Mouse (Mus musculus) hindbrain, embryonic 14.5 days (tissue): ENCODE data around the gene Zeb2. TPM values are rescaled to one million over a fixed set of nuclear protein-coding genes. Genes with fewer than 3 reads are reported as not detected.
A peak's percentile ranks its signal among the peaks of the same experiment; 100 is the strongest.

ENCODE experiments used
- ATAC-seq: fragments of 200-750 bp; cut with Nextera tagmentation; 2 replicates; pipeline ENCODE4 v1.8.0; 2017; ENCODE audit warnings: moderate number of reproducible peaks, mild to moderate bottlenecking, moderate TSS enrichment, moderate library complexity; ENCODE audit not compliant: low FRiP score
- DNase-seq: peaks from one replicate; pipeline ENCODE4 v3.0.0-alpha.2; 2015; ENCODE audit warnings: low spot score
- H3K27ac ChIP-seq: fragments of 300-500 bp; sonication (generic); 2 replicates; pipeline ENCODE4 v1.5.1; 2014; ENCODE audit warnings: mild to moderate bottlenecking, moderate library complexity
- H3K27me3 ChIP-seq: fragments of 300-500 bp; sonication (generic); 2 replicates; pipeline ENCODE4 v1.6.1; 2014; ENCODE audit warnings: mild to moderate bottlenecking, low read length, mixed read lengths; ENCODE audit not compliant: control insufficient read depth, insufficient read depth
- H3K36me3 ChIP-seq: fragments of 300-500 bp; sonication (generic); replicated peaks from 2 replicates; pipeline ENCODE4 v1.6.1; 2014; ENCODE audit not compliant: control insufficient read depth, insufficient read depth
- H3K4me1 ChIP-seq: fragments of 300-500 bp; sonication (generic); replicated peaks from 2 replicates; pipeline ENCODE4 v1.6.1; 2014; ENCODE audit warnings: antibody characterized with exemption, low read length, mixed read lengths; ENCODE audit not compliant: control insufficient read depth, insufficient read depth
- H3K4me2 ChIP-seq: fragments of 300-500 bp; sonication (generic); replicated peaks from 2 replicates; pipeline ENCODE4 v1.6.1; 2014; ENCODE audit warnings: mild to moderate bottlenecking, moderate library complexity
- H3K4me3 ChIP-seq: fragments of 300-500 bp; sonication (generic); replicated peaks from 2 replicates; pipeline ENCODE4 v1.5.1; 2014; ENCODE audit warnings: mild to moderate bottlenecking, low read length
- H3K9ac ChIP-seq: fragments of 300-500 bp; sonication (generic); 2 replicates; pipeline ENCODE4 v1.6.1; 2014
- H3K9me3 ChIP-seq: fragments of 300-500 bp; sonication (generic); 2 replicates; pipeline ENCODE4 v1.6.1; 2016; ENCODE audit warnings: low read length; ENCODE audit not compliant: control insufficient read depth
- WGBS: fragments of 180-500 bp; shearing (Covaris S2); extraction: QIAGEN DNeasy Blood & Tissue Kit; methylation state at CpG from one replicate; pipeline ENCODE4 v1.1.7; 2014; 5-methylcytosine and 5-hydroxymethylcytosine counted together
- polyA plus RNA-seq: library from polyadenylated mRNA; unstranded; fragments of >200 nt; fragmentation: Nextera tagmentation; extraction: Ambion mirVana; gene quantifications from 2 replicates; pipeline ENCODE4 v1.2.1, GENCODE M21; 2014

The Zeb2 gene
- polyA plus RNA-seq, 1 experiment from 2014 or later, result 38.8 TPM

GRCm38 (mm10) chr2:45054070-45055025, 62.8 kb downstream of the Zeb2 start:
- DNase-seq (no peak), ATAC-seq (no peak)
- Histone ChIP-seq H3K36me3 (no peaks in the 10 kb centered on the region), H3K27me3 (no peaks in the 10 kb centered on the region), H3K4me2 (no peak overlapping the region), H3K4me1 (peaks cover 19% of the 10 kb centered on the region; the same call in 1 of the 2 replicates), H3K9me3 (no peaks in the 10 kb centered on the region), H3K9ac (no peak overlapping the region), H3K27ac (0 out of 2 replicates have a peak overlapping the region, but pooled peaks have one; percentile 5), H3K4me3 (no peak overlapping the region)
- 81% methylated on average over 11 of the region's 11 CpGs for WGBS

DNA sequence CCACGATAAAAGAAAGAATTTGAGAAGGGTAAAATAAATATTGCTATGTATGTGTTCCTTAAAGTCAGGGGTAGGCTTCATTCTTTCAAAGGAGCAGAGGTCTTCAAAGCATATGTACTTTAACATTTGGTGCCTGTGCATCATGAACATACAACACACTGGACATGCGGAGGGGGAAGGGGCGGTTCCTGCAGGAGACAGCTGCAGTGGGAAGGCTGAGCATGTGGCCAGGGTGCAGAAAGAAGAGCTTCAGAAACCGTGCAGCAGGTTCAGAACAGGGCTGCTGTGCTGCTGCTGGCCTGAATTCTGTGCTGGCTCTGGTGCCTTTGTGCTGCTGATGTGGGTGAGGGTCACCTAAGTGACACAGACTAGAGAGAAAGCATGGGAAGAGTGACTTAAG, 64.6 kb downstream of the Zeb2 start:
- H3K9ac ChIP-seq, result no peak overlapping the region

GRCm38 (mm10) chr2:45051321-45051720, 65.9 kb downstream of the Zeb2 start:
- ATAC-seq, result no peak
- 66% methylated on average over 2 of the region's 2 CpGs for WGBS
- no peak overlapping the region for H3K4me3 ChIP-seq

More for the DNA sequence above, 64.6 kb downstream of the Zeb2 start:
- Histone ChIP-seq H3K36me3 (no peaks in the 10 kb centered on the region), H3K4me2 (no peak overlapping the region), H3K4me1 (peaks cover 13% of the 10 kb centered on the region; the same call in 1 of the 2 replicates), H3K27me3 (no peaks in the 10 kb centered on the region), H3K4me3 (no peak overlapping the region), H3K27ac (no peak overlapping the region), H3K9me3 (no peaks in the 10 kb centered on the region)
- ATAC-seq (no peak), DNase-seq (no peak)
- WGBS, result 68% methylated on average over 4 of the region's 4 CpGs

GRCm38 (mm10) chr2:45049923-45050322, 67.3 kb downstream of the Zeb2 start:
- Histone ChIP-seq H3K9me3 (no peaks in the 10 kb centered on the region), H3K4me3 (no peak overlapping the region), H3K4me2 (no peak overlapping the region), H3K27ac (no peak overlapping the region), H3K36me3 (no peaks in the 10 kb centered on the region), H3K4me1 (peaks cover 19% of the 10 kb centered on the region), H3K27me3 (no peaks in the 10 kb centered on the region), H3K9ac (no peak overlapping the region)
- DNase-seq (no peak), ATAC-seq (no peak)
- 89% methylated on average over 4 of the region's 4 CpGs for WGBS

More at GRCm38 (mm10) chr2:45051321-45051720, 65.9 kb downstream of the Zeb2 start:
- no peak overlapping the region for H3K27ac ChIP-seq
- H3K4me1 ChIP-seq, result peaks cover 14% of the 10 kb centered on the region; the same call in 1 of the 2 replicates
- no peak for DNase-seq
- H3K27me3 ChIP-seq, result no peaks in the 10 kb centered on the region
- no peak overlapping the region for H3K4me2 ChIP-seq
- no peak overlapping the region for H3K9ac ChIP-seq
- H3K9me3 ChIP-seq, result no peaks in the 10 kb centered on the region
- H3K36me3 ChIP-seq, result no peaks in the 10 kb centered on the region

DNA sequence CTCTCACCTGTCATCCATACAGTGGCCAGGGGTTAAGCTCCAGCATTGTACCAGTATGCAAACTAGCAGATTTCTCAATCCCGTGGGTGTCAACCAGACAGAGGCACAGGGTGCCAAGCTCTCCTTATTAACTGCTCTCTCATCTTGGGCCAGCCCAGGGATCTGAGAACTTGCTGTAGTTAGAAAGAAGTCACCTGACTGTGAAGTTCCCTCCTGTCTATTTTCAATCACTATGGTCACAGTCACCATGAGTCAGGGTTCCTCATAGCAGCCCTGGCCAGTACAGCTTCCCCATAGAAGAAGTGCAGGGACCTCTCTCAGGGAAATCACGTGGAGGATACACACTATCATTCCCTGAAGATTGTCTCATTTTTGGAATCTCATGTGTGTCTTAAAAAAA, 67.9 kb downstream of the Zeb2 start:
- Histone ChIP-seq H3K4me3 (no peak overlapping the region), H3K4me2 (no peak overlapping the region), H3K27me3 (no peaks in the 10 kb centered on the region), H3K36me3 (no peaks in the 10 kb centered on the region), H3K9ac (no peak overlapping the region), H3K4me1 (peaks cover 25% of the 10 kb centered on the region), H3K27ac (no peak overlapping the region), H3K9me3 (no peaks in the 10 kb centered on the region)
- ATAC-seq (no peak), DNase-seq (no peak)
- 56% methylated on average over 2 of the region's 2 CpGs for WGBS

- 78% methylated on average over 13 of the region's 13 CpGs for WGBS
- no peaks in the 10 kb centered on the region for H3K36me3 ChIP-seq
- H3K27me3 ChIP-seq, result no peaks in the 10 kb centered on the region
- no peak for ATAC-seq
- no peak for DNase-seq
- no peak overlapping the region for H3K27ac ChIP-seq
- no peaks in the 10 kb centered on the region for H3K9me3 ChIP-seq
- peaks cover 21% of the 10 kb centered on the region for H3K4me1 ChIP-seq
- H3K4me3 ChIP-seq, result no peak overlapping the region
- no peak overlapping the region for H3K9ac ChIP-seq
- H3K4me2 ChIP-seq, result no peak overlapping the region
Observed at GRCm38 (mm10) chr2:45040706-45041312, 76.4 kb downstream of the Zeb2 start.

GRCm38 (mm10) chr2:45039503-45039902, 77.7 kb downstream of the Zeb2 start:
- Histone ChIP-seq H3K27me3 (no peaks in the 10 kb centered on the region), H3K9ac (no peak overlapping the region), H3K4me2 (no peak overlapping the region), H3K4me3 (no peak overlapping the region), H3K36me3 (no peaks in the 10 kb centered on the region), H3K9me3 (no peaks in the 10 kb centered on the region), H3K4me1 (peaks cover 14% of the 10 kb centered on the region), H3K27ac (no peak overlapping the region)
- DNase-seq (no peak), ATAC-seq (no peak)

GRCm38 (mm10) chr2:45028091-45028638, 89.0 kb downstream of the Zeb2 start:
- Histone ChIP-seq H3K9me3 (no peaks in the 10 kb centered on the region), H3K9ac (no peak overlapping the region), H3K4me1 (peaks cover 36% of the 10 kb centered on the region), H3K4me2 (no peak overlapping the region), H3K27me3 (no peaks in the 10 kb centered on the region), H3K4me3 (no peak overlapping the region), H3K36me3 (no peaks in the 10 kb centered on the region), H3K27ac (no peak overlapping the region)
- WGBS, result 55% methylated on average over 7 of the region's 7 CpGs
- ATAC-seq (no peak), DNase-seq (no peak)

GRCm38 (mm10) chr2:45017186-45017800, 99.9 kb downstream of the Zeb2 start:
- H3K9me3 ChIP-seq, result no peaks in the 10 kb centered on the region
- no peak for DNase-seq
- H3K36me3 ChIP-seq, result peaks cover 3% of the 10 kb centered on the region
- H3K9ac ChIP-seq, result no peak overlapping the region
- WGBS, result 70% methylated on average over 5 of the region's 5 CpGs
- H3K4me3 ChIP-seq, result no peak overlapping the region
- H3K27ac ChIP-seq, result no peak overlapping the region
- H3K27me3 ChIP-seq, result no peaks in the 10 kb centered on the region
- H3K4me2 ChIP-seq, result no peak overlapping the region
- H3K4me1 ChIP-seq, result no peaks in the 10 kb centered on the region
- no peak for ATAC-seq
